Mouse (Mus musculus): ENCODE results near the gene Mocs3. TPM values are rescaled to one million over a fixed set of nuclear protein-coding genes. Genes with fewer than 3 reads are reported as not detected.

The Mocs3 gene
- polyA plus RNA-seq (2012; fragmentation: generic; extraction: Trizol): 11.4 TPM

- Histone ChIP-seq H3K27me3 (ENCODE audit: control insufficient read depth, insufficient read depth, insufficient read length) (no peaks in the 10 kb centered on the region), H3ac (ENCODE audit: control insufficient read depth, insufficient read length) (peak within 1 kb of the TSS; percentile 82), H3K4me3 (peak within 1 kb of the TSS; percentile 96), H3K79me2 (ENCODE audit: control insufficient read depth, insufficient read depth) (peaks cover 44% of the 10 kb centered on the region), H3K36me3 (ENCODE audit: control insufficient read depth, insufficient read depth) (peaks cover 5% of the 10 kb centered on the region), H3K4me2 (ENCODE audit: low read depth) (peak within 1 kb of the TSS; percentile 79)
- TF ChIP-seq TCF12 (IDR thresholded peaks at IDR 0.05; ENCODE audit: insufficient read depth, poor library complexity, severe bottlenecking) (no peak), SRF (IDR thresholded peaks at IDR 0.05; ENCODE audit: control insufficient read depth, insufficient read length, low read depth) (no peak), MYOD1 (IDR thresholded peaks at IDR 0.05; ENCODE audit: control insufficient read depth in 1 of 3, insufficient read length in 2 of 3, low read depth in 2 of 3) (no peak), POLR2A (IDR thresholded peaks at IDR 0.05; ENCODE audit: insufficient read length, low read depth) (peak; percentile 96), MAX (IDR thresholded peaks at IDR 0.05; ENCODE audit: low read depth) (no peak), POLR2AphosphoS2 (IDR thresholded peaks at IDR 0.05; ENCODE audit: insufficient read length, low read depth) (peak; percentile 96), E2F4 (IDR thresholded peaks at IDR 0.05; ENCODE audit: insufficient read depth) (no peak)
Observed at GRCm38 (mm10) chr2:168230026-168230728, at the start of gene Mocs3, which contains the start of the genes Gm20716 and Dpm1. Gene Mocs3 (plus strand): TSS chr2:168230622. Gene Gm20716 (minus strand): TSS chr2:168230364. Gene Dpm1 (minus strand): TSS chr2:168230591.

DNA sequence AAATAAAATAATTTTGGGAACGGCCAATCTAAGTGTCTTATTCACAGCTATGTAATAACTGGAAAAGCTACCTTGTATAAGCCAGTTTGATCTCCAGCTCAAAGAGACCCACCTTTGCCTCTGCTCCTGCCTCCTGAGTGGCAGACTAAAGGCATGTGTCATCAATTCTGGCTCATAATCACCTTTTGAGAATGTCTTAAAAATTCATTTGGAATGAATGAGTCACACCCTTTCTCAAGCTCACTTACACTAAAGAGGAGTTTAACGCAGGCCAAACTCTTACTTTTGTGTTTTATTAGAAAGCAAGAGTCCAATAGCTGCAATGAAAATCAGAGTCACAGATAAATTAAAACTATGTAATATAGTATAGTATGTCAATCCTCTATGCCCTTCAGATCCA is 38.6 kb upstream of the Mocs3 start:
- Histone ChIP-seq H3K79me2 (ENCODE audit: control insufficient read depth, insufficient read depth) (peaks cover 100% of the 10 kb centered on the region), H3K4me2 (ENCODE audit: low read depth) (no peak overlapping the region), H3K4me3 (no peak overlapping the region), H3ac (ENCODE audit: control insufficient read depth, insufficient read length) (no peak overlapping the region), H3K36me3 (ENCODE audit: control insufficient read depth, insufficient read depth) (peaks cover 35% of the 10 kb centered on the region), H3K27me3 (ENCODE audit: control insufficient read depth, insufficient read depth, insufficient read length) (no peaks in the 10 kb centered on the region)
- no peak for TF ChIP-seq MYOG (IDR thresholded peaks at IDR 0.05; ENCODE audit: control insufficient read depth in 1 of 3, insufficient read depth in 1 of 3, insufficient read length in 2 of 3, low read depth in 2 of 3)
- no peak for TF ChIP-seq TCF3 (IDR thresholded peaks at IDR 0.05; ENCODE audit: insufficient read length, low read depth)
- TF ChIP-seq USF1 (IDR thresholded peaks at IDR 0.05; ENCODE audit: low read depth): no peak
- no peak for TF ChIP-seq SRF (IDR thresholded peaks at IDR 0.05; ENCODE audit: control insufficient read depth, insufficient read length, low read depth)
- no peak for TF ChIP-seq CEBPB (IDR thresholded peaks at IDR 0.05; ENCODE audit: insufficient read depth, poor library complexity, severe bottlenecking)
- TF ChIP-seq REST (IDR thresholded peaks at IDR 0.05; ENCODE audit: insufficient read depth, insufficient read length): no peak
- no peak for TF ChIP-seq POLR2A (IDR thresholded peaks at IDR 0.05; ENCODE audit: insufficient read length, low read depth)

DNA sequence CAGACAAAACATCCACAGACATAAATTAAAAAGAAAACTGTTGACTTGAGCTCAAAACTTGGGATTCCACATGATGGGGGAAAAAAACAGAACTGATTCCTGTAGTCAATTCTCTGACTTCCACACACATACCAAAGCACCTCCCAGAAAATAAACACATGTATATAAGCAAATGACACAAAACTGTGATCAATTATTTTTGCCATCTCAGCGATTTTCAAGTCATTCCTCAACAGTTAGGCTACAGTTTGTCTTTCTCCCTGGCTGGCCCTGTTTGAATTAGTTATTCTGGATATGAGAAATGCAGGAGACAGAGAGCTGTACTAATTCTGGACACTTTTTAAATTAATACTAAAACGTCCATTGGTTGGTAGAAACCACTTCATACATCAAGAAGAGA is 36.7 kb upstream of the Mocs3 start:
- no peak for TF ChIP-seq MYOD1 (IDR thresholded peaks at IDR 0.05; ENCODE audit: control insufficient read depth in 1 of 3, insufficient read length in 2 of 3, low read depth in 2 of 3)

GRCm38 (mm10) chr2:168195721-168196120 is 34.7 kb upstream of the Mocs3 start:
- TF ChIP-seq POLR2A (IDR thresholded peaks at IDR 0.05; ENCODE audit: insufficient read length, low read depth): no peak
- no peak for TF ChIP-seq CEBPB (IDR thresholded peaks at IDR 0.05; ENCODE audit: insufficient read depth, poor library complexity, severe bottlenecking)
- TF ChIP-seq POLR2AphosphoS2 (IDR thresholded peaks at IDR 0.05; ENCODE audit: insufficient read length, low read depth): no peak
- no peak for TF ChIP-seq REST (IDR thresholded peaks at IDR 0.05; ENCODE audit: insufficient read depth, insufficient read length)
- no peak for TF ChIP-seq E2F4 (IDR thresholded peaks at IDR 0.05; ENCODE audit: insufficient read depth)
- no peak for TF ChIP-seq MYOG (IDR thresholded peaks at IDR 0.05; ENCODE audit: control insufficient read depth in 1 of 3, insufficient read depth in 1 of 3, insufficient read length in 2 of 3, low read depth in 2 of 3)
- TF ChIP-seq SRF (IDR thresholded peaks at IDR 0.05; ENCODE audit: control insufficient read depth, insufficient read length, low read depth): no peak
- no peak for TF ChIP-seq TCF3 (IDR thresholded peaks at IDR 0.05; ENCODE audit: insufficient read length, low read depth)
- no peak for TF ChIP-seq USF1 (IDR thresholded peaks at IDR 0.05; ENCODE audit: low read depth)
- TF ChIP-seq MAX (IDR thresholded peaks at IDR 0.05; ENCODE audit: low read depth): no peak
- TF ChIP-seq MYOD1 (IDR thresholded peaks at IDR 0.05; ENCODE audit: control insufficient read depth in 1 of 3, insufficient read length in 2 of 3, low read depth in 2 of 3): no peak
- H3K36me3 ChIP-seq (ENCODE audit: control insufficient read depth, insufficient read depth): peaks cover 15% of the 10 kb centered on the region

More for the DNA sequence above, 36.7 kb upstream of the Mocs3 start:
- Histone ChIP-seq H3K4me3 (no peak overlapping the region), H3K79me2 (ENCODE audit: control insufficient read depth, insufficient read depth) (peaks cover 100% of the 10 kb centered on the region), H3K36me3 (ENCODE audit: control insufficient read depth, insufficient read depth) (peaks cover 26% of the 10 kb centered on the region), H3ac (ENCODE audit: control insufficient read depth, insufficient read length) (no peak overlapping the region), H3K4me2 (ENCODE audit: low read depth) (no peak overlapping the region), H3K27me3 (ENCODE audit: control insufficient read depth, insufficient read depth, insufficient read length) (no peaks in the 10 kb centered on the region)

DNA sequence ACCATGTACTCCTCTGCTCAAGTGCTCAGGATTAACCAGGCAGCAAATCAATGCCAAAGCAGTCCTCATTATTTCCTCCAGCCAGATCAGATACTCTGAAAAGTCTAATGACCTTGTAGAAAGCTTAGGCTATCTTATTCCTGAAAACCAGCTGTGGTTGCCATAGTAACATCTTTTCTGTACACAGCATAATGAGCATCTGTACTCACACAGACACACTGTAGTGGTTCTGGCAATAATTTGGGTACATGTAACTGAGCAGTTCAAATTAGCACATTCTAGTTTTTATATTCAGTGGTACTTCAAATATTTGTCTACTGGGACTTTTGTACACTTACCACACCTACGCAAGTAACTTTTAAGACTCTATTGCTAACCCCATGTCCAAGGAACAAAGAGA is 32.0 kb upstream of the Mocs3 start:
- no peak overlapping the region for H3K4me3 ChIP-seq
- H3K27me3 ChIP-seq (ENCODE audit: control insufficient read depth, insufficient read depth, insufficient read length): no peaks in the 10 kb centered on the region
- H3K79me2 ChIP-seq (ENCODE audit: control insufficient read depth, insufficient read depth): peaks cover 100% of the 10 kb centered on the region
- no peak overlapping the region for H3ac ChIP-seq (ENCODE audit: control insufficient read depth, insufficient read length)
- TF ChIP-seq REST (IDR thresholded peaks at IDR 0.05; ENCODE audit: insufficient read depth, insufficient read length): no peak
- TF ChIP-seq MAX (IDR thresholded peaks at IDR 0.05; ENCODE audit: low read depth): no peak
- TF ChIP-seq E2F4 (IDR thresholded peaks at IDR 0.05; ENCODE audit: insufficient read depth): no peak
- TF ChIP-seq MYOD1 (IDR thresholded peaks at IDR 0.05; ENCODE audit: control insufficient read depth in 1 of 3, insufficient read length in 2 of 3, low read depth in 2 of 3): no peak
- H3K36me3 ChIP-seq (ENCODE audit: control insufficient read depth, insufficient read depth): peaks cover 16% of the 10 kb centered on the region
- no peak overlapping the region for H3K4me2 ChIP-seq (ENCODE audit: low read depth)

More at GRCm38 (mm10) chr2:168195721-168196120, 34.7 kb upstream of the Mocs3 start:
- no peaks in the 10 kb centered on the region for H3K27me3 ChIP-seq (ENCODE audit: control insufficient read depth, insufficient read depth, insufficient read length)
- no peak overlapping the region for H3ac ChIP-seq (ENCODE audit: control insufficient read depth, insufficient read length)
- H3K4me2 ChIP-seq (ENCODE audit: low read depth): no peak overlapping the region
- peaks cover 100% of the 10 kb centered on the region for H3K79me2 ChIP-seq (ENCODE audit: control insufficient read depth, insufficient read depth)
- no peak overlapping the region for H3K4me3 ChIP-seq

Measured in myocyte (in vitro differentiated cells).